Mouse (Mus musculus) adrenal gland, adult 8-10 months (tissue): ENCODE results near the gene Arf1. TPM values are rescaled to one million over a fixed set of nuclear protein-coding genes. Genes with fewer than 3 reads are reported as not detected.

ENCODE experiments used
- DNase-seq: peaks from one replicate; pipeline ENCODE4 v3.0.0; 2022
- total RNA-seq, 4 experiments: library from RNA; stranded (reverse); gene quantifications; 2 replicates each; pipeline ENCODE4 v1.2.4; 2022

The Arf1 gene
- 100 to 1,000 TPM; 408 to 506 (median 446) TPM for total RNA-seq

GRCm38 (mm10) chr11:59228122-59228953 is at the start of gene Arf1:
Arf1 (minus strand) TSS chr11:59228270.
- DNase-seq, result peak; percentile 95

- DNase-seq, result no peak
Measured at GRCm38 (mm10) chr11:59276877-59277276, 48.8 kb upstream of the Arf1 start.

- DNase-seq, result no peak
Measured at GRCm38 (mm10) chr11:59274184-59274583, 46.1 kb upstream of the Arf1 start.

GRCm38 (mm10) chr11:59266727-59267126 is 38.7 kb upstream of the Arf1 start:
- DNase-seq, result no peak

GRCm38 (mm10) chr11:59265154-59265813 is 37.2 kb upstream of the Arf1 start:
- no peak for DNase-seq

GRCm38 (mm10) chr11:59264593-59264992 is 36.5 kb upstream of the Arf1 start:
- DNase-seq, result no peak

- DNase-seq, result peak; percentile 21
Measured at GRCm38 (mm10) chr11:59263870-59264563, 35.9 kb upstream of the Arf1 start.

GRCm38 (mm10) chr11:59262308-59262707 is 34.2 kb upstream of the Arf1 start:
- DNase-seq, result no peak

- no peak for DNase-seq
Measured at GRCm38 (mm10) chr11:59260706-59261493, 32.8 kb upstream of the Arf1 start.

- DNase-seq, result no peak
Measured at GRCm38 (mm10) chr11:59259647-59260046, 31.6 kb upstream of the Arf1 start.

GRCm38 (mm10) chr11:59248101-59248500 is 20.0 kb upstream of the Arf1 start:
- no peak for DNase-seq

GRCm38 (mm10) chr11:59243856-59244255 is 15.8 kb upstream of the Arf1 start:
- DNase-seq, result no peak

GRCm38 (mm10) chr11:59241841-59242240 is 13.8 kb upstream of the Arf1 start:
- DNase-seq, result no peak

GRCm38 (mm10) chr11:59239796-59240195 is 11.7 kb upstream of the Arf1 start:
- DNase-seq, result no peak

GRCm38 (mm10) chr11:59239428-59239785 is 11.3 kb upstream of the Arf1 start:
- DNase-seq, result no peak

GRCm38 (mm10) chr11:59238525-59239427 is 10.7 kb upstream of the Arf1 start:
- DNase-seq, result peak; percentile 75

- no peak for DNase-seq
Measured at GRCm38 (mm10) chr11:59232797-59233196, 4.7 kb upstream of the Arf1 start.

- no peak for DNase-seq
Measured at GRCm38 (mm10) chr11:59230144-59230760, 2.2 kb upstream of the Arf1 start.

- no peak for DNase-seq
Measured at GRCm38 (mm10) chr11:59227604-59228121, 407 bp downstream of the Arf1 start.

GRCm38 (mm10) chr11:59226787-59227603 is 1.1 kb downstream of the Arf1 start:
- no peak for DNase-seq
